Mouse (Mus musculus): Measurements from ENCODE around the gene Snx25.
"Not testable (repeated sequence)": the region's sequence is repeated elsewhere in the genome, so short reads cannot be mapped to it uniquely, and the experiment has no call there.

Gene Snx25

GRCm38 (mm10) chr8:46137336-46137735 is 14.6 kb downstream of the Snx25 start:
- no peak for DNase-seq (ENCODE audit: low spot score)

DNA sequence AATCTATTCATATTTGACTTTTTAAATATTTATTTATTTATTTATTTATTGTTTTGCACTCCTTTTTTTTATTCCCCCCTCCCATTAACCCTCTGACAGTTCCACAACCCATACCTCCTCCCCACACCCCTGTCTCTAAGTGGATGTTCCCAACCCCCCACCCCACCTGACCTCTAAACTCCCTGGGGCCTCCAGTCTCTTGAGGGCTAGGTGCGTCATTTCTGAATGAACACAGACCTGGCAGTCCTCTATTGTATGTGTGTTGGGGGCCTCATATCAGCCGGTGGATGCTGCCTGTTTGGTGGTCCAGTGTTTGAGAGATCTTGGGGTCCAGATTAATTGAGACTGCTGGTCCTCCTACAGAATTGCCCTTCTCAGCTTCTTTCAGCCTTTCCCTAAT is 16.4 kb downstream of the Snx25 start:
- DNase-seq (ENCODE audit: low spot score): not testable (repeated sequence)

DNA sequence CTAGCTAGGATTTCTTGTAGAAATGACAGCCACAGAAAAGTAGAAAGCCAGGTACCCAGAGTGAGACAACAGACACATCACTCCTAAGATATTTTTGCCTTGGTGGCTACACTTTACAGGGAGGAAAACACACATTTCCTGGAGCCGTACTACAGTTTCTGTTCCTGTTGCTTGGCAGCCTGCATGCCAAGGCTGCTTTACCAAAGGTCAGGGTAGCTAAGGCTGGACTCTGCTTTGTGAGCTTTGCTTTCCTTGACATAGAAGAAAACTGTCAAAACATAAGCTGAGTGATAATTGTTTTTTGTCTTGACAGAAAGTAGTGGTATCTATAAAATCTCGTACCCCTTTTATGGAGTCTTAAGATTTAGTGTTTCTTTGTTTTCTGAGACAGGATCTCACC is 21.5 kb downstream of the Snx25 start:
- no peak for DNase-seq (ENCODE audit: low spot score)

DNA sequence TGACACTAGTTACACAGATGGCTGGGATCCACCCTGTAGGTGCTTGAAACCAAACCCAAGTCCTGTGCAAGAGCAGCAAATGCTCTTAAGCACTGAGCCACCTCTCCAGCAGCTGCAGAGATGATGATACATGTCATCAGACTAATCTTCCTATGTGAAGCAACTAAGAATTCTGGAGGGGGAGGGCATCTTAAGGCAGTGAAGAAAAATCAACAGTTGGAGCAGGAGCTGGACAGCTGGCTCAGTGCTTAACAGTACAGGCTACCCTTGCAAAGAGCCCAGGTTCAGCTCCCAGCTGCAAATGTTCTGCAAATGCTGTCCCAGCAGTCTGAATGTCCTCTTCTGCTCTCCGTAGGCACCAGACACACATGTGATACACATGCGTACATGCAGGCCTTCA is 29.5 kb downstream of the Snx25 start:
- DNase-seq (ENCODE audit: low spot score): no peak

- DNase-seq (ENCODE audit: low spot score): no peak
Observed at GRCm38 (mm10) chr8:46119176-46119575, 32.8 kb downstream of the Snx25 start.

DNA sequence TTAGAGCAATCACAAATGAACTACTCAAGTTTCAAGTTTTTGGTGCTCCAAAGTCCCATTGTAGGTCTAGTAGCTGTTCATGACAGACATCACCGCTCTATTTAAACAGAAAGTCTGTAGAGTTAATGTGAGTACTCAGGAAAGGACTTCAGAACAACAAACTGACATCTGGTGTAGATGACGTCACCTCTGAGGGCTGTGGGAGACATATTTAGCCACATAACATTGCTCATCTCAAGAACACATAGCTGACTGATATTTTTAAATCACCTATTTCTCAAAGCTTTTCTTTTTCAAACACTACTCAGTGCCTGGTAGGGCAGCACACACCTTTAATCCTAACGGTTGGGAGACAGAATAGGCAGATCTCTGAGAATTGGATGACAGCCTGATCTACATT is 34.8 kb downstream of the Snx25 start:
- DNase-seq (ENCODE audit: low spot score): no peak

- not testable (repeated sequence) for DNase-seq (ENCODE audit: low spot score)
Observed at GRCm38 (mm10) chr8:46113421-46114170, 38.4 kb downstream of the Snx25 start.

- no peak for DNase-seq (ENCODE audit: low spot score)
Observed at GRCm38 (mm10) chr8:46107690-46108089, 44.3 kb downstream of the Snx25 start.

- DNase-seq (ENCODE audit: low spot score): no peak
Observed at GRCm38 (mm10) chr8:46103434-46103833, 48.5 kb downstream of the Snx25 start.

- DNase-seq (ENCODE audit: low spot score): no peak
Observed at GRCm38 (mm10) chr8:46092667-46093360, 59.1 kb downstream of the Snx25 start.

DNA sequence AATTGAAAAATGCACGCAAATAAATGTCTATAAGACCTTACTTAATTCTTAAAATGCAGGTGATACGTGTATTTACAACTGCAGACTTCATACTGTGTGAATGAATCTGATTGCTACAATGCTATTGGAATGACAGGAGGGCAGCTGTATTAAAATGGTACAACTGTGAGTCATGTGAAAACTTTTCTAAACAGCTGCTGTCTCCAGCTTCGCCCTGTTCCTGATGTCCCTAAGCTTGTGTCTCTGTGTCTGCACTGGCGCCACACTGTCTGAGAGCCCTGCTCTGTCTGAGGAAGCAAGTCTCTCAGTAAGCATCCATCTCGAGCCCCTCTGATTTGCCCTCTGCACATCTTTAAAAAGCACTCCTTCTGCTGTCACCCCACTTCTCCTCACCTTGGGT is 68.8 kb downstream of the Snx25 start:
- no peak for DNase-seq (ENCODE audit: low spot score)

GRCm38 (mm10) chr8:46081030-46081429 is 70.9 kb downstream of the Snx25 start:
- DNase-seq (ENCODE audit: low spot score): no peak

- no peak for DNase-seq (ENCODE audit: low spot score)
Observed at GRCm38 (mm10) chr8:46078866-46079265, 73.1 kb downstream of the Snx25 start.

DNA sequence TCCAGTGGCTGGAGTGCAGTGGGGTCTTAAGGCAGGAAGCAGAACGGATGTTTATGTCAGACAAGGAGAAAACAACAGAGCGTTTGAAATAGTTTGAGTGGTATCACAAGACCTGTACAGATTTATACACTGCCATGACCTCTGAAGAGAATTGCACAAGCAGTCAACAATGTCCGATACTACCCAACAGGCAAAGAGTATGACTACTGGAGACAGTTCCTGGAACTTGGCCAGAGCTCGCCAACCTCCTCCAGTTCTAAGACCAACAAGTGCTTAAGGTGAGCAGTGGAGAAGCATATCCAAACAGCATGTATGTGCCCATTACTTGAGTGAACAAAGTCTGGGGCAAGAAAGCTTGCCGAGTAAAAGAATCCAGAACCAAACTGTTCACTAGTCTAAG is 76.7 kb downstream of the Snx25 start:
- no peak for DNase-seq (ENCODE audit: low spot score)

DNA sequence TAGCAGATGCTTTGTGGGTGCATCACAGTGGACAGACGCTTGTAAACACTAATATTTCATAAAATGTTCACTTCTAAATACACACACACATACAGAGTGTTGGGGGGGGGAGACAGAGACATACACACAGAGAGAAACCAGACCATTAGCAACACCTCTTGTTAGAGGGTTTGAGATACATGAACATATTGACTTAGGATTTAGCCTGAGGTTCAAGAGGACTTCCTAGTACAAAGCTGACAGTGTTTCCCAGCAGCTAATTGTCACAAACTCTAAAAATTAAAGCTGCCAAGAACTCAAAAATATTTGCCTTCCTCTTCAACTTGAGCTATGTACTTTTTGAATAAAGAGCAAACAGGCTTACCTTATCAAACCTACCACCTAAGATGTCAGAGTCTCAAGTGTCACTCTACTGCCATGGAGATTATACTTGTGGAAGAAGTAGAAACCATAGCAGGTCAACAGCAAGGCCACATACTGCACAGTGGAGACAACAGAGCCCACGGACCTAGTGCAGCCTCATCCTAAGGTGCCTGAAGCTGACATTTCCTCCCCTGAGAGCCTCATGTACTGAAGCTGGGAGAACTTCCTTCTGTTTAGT is 78.3 kb downstream of the Snx25 start:
- no peak for DNase-seq (ENCODE audit: low spot score)

DNA sequence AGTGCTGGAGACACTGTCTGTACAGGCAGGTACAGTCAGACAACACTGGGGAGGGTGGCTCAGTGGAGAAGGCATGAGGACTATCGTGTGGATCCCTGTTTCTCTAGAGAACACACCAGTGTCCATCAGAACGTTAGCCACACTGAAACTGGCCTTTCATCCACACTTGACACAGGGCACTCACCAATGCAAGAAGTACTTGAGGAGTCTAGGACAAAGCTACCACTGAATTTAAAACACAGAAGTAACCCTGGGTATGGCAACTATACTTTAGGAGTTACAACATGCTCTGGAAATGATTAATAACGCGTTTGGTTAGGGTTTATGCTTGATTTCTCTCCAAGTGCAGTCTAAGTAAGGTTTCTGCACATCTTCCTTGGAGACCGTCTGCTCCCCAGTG is 79.2 kb downstream of the Snx25 start:
- no peak for DNase-seq (ENCODE audit: low spot score)

DNA sequence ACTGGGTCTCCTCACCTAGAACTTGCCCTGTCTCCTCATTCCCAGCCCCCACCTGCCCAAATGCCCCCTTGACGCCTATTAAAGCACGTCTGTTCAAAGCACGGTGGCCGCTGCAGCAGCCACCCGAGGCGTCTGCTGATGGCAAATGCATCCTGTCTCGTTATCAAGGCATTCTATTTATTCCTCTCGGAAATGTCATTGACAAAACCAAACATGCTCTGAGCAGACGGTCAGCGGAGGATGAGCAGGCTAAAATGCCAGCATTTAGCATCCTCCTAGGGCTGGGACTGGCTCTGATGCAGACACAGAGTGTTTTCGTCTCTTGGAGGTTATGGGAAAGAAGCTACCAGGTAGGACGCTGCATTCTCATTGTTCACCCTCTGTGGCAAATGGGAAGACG is 111.7 kb downstream of the Snx25 start:
- no peak for DNase-seq (ENCODE audit: low spot score)

- DNase-seq (ENCODE audit: low spot score): no peak
Observed at GRCm38 (mm10) chr8:46039666-46040065, 112.3 kb downstream of the Snx25 start.

DNA sequence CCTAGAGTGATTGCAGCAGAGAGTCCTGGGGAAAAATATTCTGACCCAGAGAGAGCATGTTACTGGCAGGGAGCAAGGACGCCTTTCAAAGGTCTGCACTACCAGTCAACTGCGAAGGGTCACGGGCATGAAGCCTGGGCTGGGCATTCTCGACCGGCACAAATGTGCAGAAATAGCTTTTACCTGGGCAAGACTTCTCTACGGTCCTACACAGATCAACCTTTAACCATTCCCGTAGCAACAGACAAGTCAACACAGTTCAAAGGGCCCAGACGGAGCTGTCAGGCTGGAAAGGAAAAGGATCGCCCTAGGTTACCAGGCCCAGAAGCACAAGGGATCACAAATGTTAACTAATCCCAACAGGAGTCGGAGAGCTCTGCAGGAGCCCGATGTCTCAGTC is 115.7 kb downstream of the Snx25 start:
- no peak for DNase-seq (ENCODE audit: low spot score)

- no peak for DNase-seq (ENCODE audit: low spot score)
Observed at GRCm38 (mm10) chr8:46024392-46024791, 127.6 kb downstream of the Snx25 start.

DNA sequence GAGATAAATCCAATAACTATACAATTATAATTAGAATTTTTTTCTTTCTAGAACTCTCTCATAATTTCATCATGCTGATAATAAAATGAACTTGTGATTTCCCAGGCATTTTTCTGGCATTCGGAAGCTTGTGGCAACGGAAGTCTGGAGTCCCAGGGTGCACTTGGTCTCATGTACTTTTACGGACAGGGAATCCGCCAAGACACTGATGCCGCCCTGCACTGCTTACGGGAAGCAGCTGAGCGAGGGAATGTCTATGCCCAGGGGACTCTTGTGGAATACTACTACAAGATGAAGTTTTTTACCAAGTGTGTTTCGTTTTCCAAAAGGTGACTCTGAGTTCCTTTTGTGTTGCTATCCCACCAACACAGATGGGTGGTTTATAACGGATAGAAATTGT is 129.2 kb downstream of the Snx25 start:
- DNase-seq (ENCODE audit: low spot score): no peak

DNA sequence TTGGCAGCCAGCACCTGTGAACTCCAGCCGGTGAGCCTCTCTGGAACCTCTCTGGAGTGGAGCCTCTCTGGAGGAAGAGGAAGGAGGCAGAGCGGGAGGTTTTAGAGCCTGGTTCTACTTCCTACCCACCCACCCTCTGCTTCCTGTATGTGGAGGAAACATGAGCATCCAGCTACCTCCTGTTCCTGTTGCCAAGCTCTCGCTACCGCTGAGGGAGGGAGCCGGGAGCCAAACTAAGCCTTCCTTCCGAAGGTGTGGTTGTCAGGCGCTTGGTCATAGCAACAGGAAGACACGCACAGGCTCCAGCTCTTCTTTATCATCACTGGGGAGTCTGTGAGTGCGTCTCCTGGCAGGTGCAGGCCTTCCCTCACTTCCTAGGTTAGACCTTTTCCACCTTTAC is 129.8 kb downstream of the Snx25 start:
- no peak for DNase-seq (ENCODE audit: low spot score)
